Mouse (Mus musculus) E14TG2a.4 (cell line): Measurements from ENCODE around the gene Ubac2.

Experiments
- H3K27me3 ChIP-seq: 2 replicates; pipeline ENCODE4 v1.6.1; 2014; ENCODE audit warnings: low read length, control low read depth; ENCODE audit not compliant: insufficient read depth
- H3K36me3 ChIP-seq: 2 replicates; pipeline ENCODE4 v1.6.1; 2014; ENCODE audit warnings: low read length, control low read depth; ENCODE audit not compliant: insufficient read depth
- H3K4me1 ChIP-seq: replicated peaks from 2 replicates; pipeline ENCODE4 v1.6.1; 2014; ENCODE audit warnings: low read depth, low read length, control low read depth
- H3K4me3 ChIP-seq: replicated peaks from 2 replicates; pipeline ENCODE4 v1.5.1; 2014; ENCODE audit warnings: mild to moderate bottlenecking, low read length
- H3K9me3 ChIP-seq: 2 replicates; pipeline ENCODE4 v1.6.1; 2014; ENCODE audit warnings: low read length, control low read depth
- CTCF ChIP-seq: conservative IDR thresholded peaks from 2 replicates; pipeline ENCODE4 v1.5.1; 2014; ENCODE audit warnings: low read length
- NANOG ChIP-seq: IDR thresholded peaks from 2 replicates; pipeline ENCODE4 v1.6.1; 2014; ENCODE audit warnings: borderline replicate concordance, low read length, mixed read lengths
- POU5F1 ChIP-seq: IDR thresholded peaks from 2 replicates; pipeline ENCODE4 v1.6.1; 2014; ENCODE audit warnings: low read length, borderline replicate concordance

The Ubac2 gene

DNA sequence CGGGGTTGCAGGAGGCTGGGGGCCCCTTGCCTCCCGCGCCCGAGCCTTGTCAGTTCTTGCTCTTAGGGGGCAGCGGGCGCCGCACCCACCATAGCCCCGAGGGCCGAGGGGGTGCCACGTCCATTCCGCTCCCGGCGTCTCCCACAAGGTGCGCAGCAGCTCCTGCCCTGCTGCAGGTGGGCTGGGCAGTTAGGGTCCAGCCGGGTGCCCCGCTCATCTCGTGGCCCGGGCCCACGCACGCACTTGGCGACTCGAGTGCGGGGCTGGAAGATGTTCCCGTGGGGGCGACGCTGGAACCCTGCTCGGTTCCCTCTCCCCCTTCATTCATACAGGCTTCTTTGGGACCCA is 413 bp downstream of the Ubac2 start:
- H3K36me3 ChIP-seq: peaks cover 11% of the 10 kb centered on the region; the same call in 1 of the 2 replicates
- TF ChIP-seq CTCF (no peak), NANOG (no peak), POU5F1 (no peak)
- no peaks in the 10 kb centered on the region for H3K27me3 ChIP-seq
- peaks cover 49% of the 10 kb centered on the region for H3K4me1 ChIP-seq
- no peaks in the 10 kb centered on the region for H3K9me3 ChIP-seq
- peak overlapping the region; percentile 99 for H3K4me3 ChIP-seq

DNA sequence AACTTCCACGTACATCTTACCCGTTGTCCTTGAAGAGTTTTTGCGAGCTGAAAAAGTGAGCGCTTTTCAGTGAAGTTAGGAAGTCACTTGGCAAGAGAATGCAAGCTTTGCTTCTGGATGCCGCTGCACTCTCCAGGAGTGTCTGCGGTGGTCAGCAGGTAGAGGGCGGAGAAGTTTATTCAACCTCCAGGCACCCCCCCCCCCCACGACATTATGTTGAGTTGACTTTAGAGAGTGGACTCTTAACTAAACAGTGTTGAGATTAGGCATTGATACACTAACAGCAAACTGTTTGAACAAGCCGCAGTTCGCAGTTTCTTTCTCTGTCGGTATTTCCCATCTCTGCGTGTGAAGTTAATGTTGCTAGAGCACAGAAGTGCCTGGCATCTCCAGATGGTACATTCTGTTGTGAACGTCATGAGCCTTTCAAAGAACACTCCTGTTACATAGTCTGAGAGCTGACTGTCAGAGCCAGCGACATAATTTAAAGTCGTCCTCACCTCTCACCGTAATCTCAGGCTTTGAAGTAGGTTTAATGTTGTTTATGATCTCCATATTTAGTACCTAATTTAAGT is 933 bp downstream of the Ubac2 start:
- peaks cover 54% of the 10 kb centered on the region for H3K4me1 ChIP-seq
- no peaks in the 10 kb centered on the region for H3K27me3 ChIP-seq
- TF ChIP-seq NANOG (no peak), CTCF (no peak), POU5F1 (no peak)
- H3K4me3 ChIP-seq: peak overlapping the region; percentile 99
- H3K36me3 ChIP-seq: peaks cover 11% of the 10 kb centered on the region; the same call in 1 of the 2 replicates
- no peaks in the 10 kb centered on the region for H3K9me3 ChIP-seq

DNA sequence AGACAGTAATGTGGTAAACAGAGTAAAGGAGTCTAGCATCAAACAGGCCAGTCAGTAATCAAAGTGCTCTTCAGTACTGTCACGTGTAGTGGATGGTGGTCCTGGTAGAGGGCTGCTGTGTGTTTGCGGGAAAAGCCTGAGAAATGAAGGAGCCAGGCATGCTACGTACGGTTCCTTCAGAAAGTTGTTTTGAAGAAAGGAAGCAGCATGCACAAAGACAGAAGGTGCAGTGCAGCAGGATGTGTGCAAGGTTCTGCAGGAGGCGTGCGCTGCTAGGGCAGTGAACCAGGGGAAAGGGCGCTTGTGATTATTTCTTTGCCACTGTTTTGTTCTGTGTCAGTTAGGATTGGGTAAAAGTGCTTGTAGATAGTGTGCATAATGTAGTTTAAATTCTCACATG is 2.8 kb downstream of the Ubac2 start:
- H3K27me3 ChIP-seq: no peaks in the 10 kb centered on the region
- H3K4me1 ChIP-seq: peaks cover 67% of the 10 kb centered on the region
- H3K4me3 ChIP-seq: no peak overlapping the region
- H3K36me3 ChIP-seq: peaks cover 22% of the 10 kb centered on the region
- TF ChIP-seq NANOG (no peak), POU5F1 (no peak), CTCF (no peak)
- no peaks in the 10 kb centered on the region for H3K9me3 ChIP-seq

DNA sequence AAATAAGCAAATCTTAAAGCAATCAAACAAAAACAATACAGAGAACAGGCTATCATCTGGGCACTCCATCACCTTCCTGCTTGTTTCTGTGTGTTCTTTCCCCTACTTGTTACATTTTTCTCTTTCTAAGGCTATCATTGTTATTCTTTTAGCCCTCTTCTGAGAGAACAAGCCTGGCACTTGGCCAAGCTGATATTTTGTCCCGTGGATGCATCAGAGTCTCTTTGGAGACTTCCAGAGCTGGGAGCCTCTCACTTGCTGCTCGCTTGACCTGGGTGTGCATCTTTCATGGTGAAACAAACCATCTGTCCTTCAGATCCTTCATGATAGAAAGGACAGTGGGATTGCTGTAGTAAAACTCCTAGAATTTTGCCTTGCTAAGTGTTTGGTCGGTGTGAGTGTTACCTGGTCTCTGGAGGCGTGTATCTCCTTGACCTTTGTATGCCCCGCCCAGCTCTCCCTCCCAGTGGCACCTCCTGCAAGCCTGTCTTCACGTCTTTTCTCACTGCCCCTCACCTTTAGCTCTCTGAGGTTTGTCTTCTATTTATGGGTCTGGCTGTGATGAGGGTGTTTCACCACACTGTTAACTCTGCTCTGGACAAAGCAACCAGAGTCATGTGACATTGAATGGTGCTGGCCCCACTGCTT is 5.9 kb downstream of the Ubac2 start:
- H3K27me3 ChIP-seq: no peaks in the 10 kb centered on the region
- no peak for TF ChIP-seq CTCF
- TF ChIP-seq POU5F1: no peak
- TF ChIP-seq NANOG: no peak
- no peak overlapping the region for H3K4me3 ChIP-seq
- peaks cover 22% of the 10 kb centered on the region for H3K36me3 ChIP-seq
- peaks cover 79% of the 10 kb centered on the region for H3K4me1 ChIP-seq
- H3K9me3 ChIP-seq: no peaks in the 10 kb centered on the region

DNA sequence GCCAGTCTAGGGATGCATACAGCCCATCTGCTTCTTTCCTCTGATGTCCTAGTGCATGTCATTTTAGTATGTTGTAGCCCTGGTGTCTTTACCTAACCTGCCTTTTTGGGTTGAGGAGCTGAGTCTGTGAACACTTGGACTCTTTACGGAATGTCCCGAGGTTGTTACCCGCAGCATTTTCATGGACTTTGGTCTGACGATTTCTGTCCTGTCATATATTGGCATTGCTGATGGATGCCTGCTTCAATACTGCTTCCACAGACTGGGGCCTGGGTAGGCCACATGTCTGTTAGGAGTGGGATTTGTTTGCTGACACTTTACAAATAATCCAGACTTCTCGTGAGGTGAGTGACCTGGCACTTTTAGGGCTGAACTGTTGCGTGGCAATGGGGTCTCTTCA is 15.3 kb downstream of the Ubac2 start:
- peaks cover 5% of the 10 kb centered on the region; the same call in 1 of the 2 replicates for H3K36me3 ChIP-seq
- H3K4me3 ChIP-seq: no peak overlapping the region
- peaks cover 25% of the 10 kb centered on the region for H3K4me1 ChIP-seq
- TF ChIP-seq NANOG: no peak
- TF ChIP-seq POU5F1: no peak
- TF ChIP-seq CTCF: no peak
- no peaks in the 10 kb centered on the region for H3K27me3 ChIP-seq
- H3K9me3 ChIP-seq: no peaks in the 10 kb centered on the region

DNA sequence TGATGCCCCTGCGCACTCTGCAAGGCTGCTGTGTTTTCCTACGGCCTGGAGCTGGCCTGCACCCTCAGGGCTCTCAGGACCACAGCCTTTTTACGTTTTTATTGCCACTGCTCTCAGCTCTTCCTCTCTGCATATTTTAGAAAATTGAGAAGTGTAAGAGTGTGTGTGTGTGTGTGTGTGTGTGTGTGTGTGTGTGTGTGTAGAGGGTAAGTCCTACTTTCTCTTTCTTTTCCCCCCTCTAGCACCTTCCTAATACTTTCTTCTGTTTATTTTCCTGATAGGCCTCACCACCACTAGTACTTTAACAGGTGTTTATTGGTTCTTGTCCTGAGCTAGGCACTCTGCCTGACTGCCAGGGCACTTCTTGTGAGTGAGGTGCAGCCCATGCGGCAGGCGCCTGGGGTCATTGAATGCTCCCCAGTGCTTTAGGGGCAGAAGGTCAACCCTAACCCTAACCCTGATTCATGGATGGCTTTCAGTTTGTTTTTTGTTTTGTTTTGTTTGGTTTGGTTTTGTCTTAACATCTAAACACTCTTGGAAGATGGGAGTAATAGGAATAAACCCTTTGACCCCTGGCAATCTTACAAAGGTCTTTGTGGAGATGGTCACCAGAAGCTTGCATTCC is 16.2 kb downstream of the Ubac2 start:
- peaks cover 31% of the 10 kb centered on the region for H3K4me1 ChIP-seq
- TF ChIP-seq CTCF: no peak
- TF ChIP-seq POU5F1: no peak
- TF ChIP-seq NANOG: no peak

DNA sequence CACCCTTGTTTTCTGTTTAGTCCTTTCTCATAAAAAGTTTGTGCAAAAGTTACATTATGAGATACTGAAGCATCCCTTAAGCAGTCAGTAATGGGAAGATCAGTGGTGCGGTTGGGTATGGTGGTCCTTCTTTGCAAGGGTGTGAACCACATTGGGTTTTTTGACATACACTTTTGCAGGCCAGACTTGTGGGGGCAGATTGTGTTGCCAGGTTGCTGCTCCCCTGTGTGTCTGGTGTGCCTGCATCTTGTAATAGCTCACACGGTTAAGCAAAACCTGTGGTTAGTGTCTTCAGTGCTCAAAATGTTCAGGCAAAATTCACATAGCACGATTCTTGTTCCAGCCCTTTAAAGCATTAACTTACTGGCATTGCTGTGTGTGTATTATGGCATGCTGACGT is 16.9 kb downstream of the Ubac2 start:
- peaks cover 30% of the 10 kb centered on the region for H3K4me1 ChIP-seq
- H3K36me3 ChIP-seq: peaks cover 5% of the 10 kb centered on the region; the same call in 1 of the 2 replicates
- H3K4me3 ChIP-seq: no peak overlapping the region
- no peaks in the 10 kb centered on the region for H3K27me3 ChIP-seq
- H3K9me3 ChIP-seq: no peaks in the 10 kb centered on the region
- TF ChIP-seq CTCF (no peak), NANOG (no peak), POU5F1 (no peak)

More for the DNA sequence above, 16.2 kb downstream of the Ubac2 start:
- peaks cover 5% of the 10 kb centered on the region; the same call in 1 of the 2 replicates for H3K36me3 ChIP-seq
- no peak overlapping the region for H3K4me3 ChIP-seq
- no peaks in the 10 kb centered on the region for H3K27me3 ChIP-seq
- H3K9me3 ChIP-seq: no peaks in the 10 kb centered on the region

DNA sequence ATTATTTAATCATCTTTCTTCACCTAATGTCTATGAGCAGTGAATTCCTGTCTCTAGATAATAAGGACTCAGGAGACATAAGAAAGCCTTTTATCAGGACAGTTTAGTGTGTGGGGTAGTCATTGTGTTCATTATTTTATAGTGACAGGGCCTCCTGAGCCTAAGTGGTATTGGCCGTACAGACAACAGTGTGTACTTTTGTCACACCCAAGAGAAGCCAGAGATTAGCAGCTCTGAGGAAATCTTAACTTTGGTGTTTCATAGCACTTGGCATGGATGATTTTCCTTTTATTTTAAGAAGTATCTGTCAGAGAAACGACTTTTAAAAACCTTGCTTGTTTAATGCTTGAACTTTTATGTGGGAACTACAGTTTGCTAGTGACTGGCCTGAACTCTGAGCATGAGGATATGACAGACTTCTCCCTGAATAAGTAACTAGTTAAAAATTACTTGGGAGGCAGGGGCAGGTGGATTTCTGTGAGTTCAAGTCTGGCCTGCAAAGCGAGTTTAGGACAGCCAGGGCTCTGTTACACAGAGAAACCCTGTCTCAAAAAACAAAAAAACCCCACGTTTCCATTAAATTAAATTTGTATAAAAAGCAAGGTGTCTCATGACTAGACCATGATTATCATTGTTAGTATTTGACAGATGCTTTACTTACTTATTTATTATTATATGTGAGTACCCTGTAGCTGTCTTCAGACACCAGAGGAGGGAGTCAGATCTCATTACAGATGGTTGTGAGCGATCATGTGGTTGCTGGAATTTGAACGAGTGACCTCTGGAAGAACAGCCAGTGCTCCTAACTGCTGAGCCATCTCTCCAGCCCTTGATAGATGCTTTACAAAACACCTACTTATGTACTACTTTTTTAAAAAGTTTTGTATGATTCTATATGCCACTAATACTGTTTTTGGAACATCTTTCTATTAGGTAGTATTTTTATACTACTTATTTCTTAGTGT is 18.0 kb downstream of the Ubac2 start:
- Histone ChIP-seq H3K4me1 (peaks cover 22% of the 10 kb centered on the region), H3K36me3 (peaks cover 7% of the 10 kb centered on the region; the same call in 1 of the 2 replicates), H3K4me3 (no peak overlapping the region), H3K27me3 (no peaks in the 10 kb centered on the region), H3K9me3 (no peaks in the 10 kb centered on the region)
- TF ChIP-seq POU5F1 (no peak), NANOG (no peak), CTCF (no peak)
